Mouse (Mus musculus) liver, adult 10 weeks (tissue): Measurements from ENCODE around the gene Lrrc74b. TPM values are rescaled to one million over a fixed set of nuclear protein-coding genes. Genes with fewer than 3 reads are reported as not detected.

Experiments
- polyA plus RNA-seq: library from polyadenylated mRNA; stranded (reverse); fragments of 350-450 nt; fragmentation: Illumina TruSeq; extraction: RNeasy Lipid Tissue Mini Kit (QIAGEN cat#74804); gene quantifications from one replicate; pipeline ENCODE4 v1.2.3, GENCODE M21; 2014; ENCODE audit warnings: low read depth, low replicate concordance

Gene Lrrc74b
- not detected for polyA plus RNA-seq

GRCm38 (mm10) chr16:17561128-17561750 is at the start of gene Lrrc74b:
Gene Lrrc74b, minus strand, starts transcription at chr16:17561247.

GRCm38 (mm10) chr16:17583064-17583463 is 22.0 kb upstream of the Lrrc74b start, which contains the start of gene Slc7a4:
Gene Slc7a4, minus strand, starts transcription at chr16:17583214.

GRCm38 (mm10) chr16:17561751-17562208 is 733 bp upstream of the Lrrc74b start, which contains the start of gene P2rx6:
Gene P2rx6, plus strand, starts transcription at chr16:17561885.

GRCm38 (mm10) chr16:17530640-17531288 is 30.3 kb downstream of the Lrrc74b start, which contains the start of gene Thap7:
Gene Thap7, minus strand, starts transcription at chr16:17531136.

GRCm38 (mm10) chr16:17508546-17509239 is 52.4 kb downstream of the Lrrc74b start, which contains the start of gene Lztr1:
Gene Lztr1, plus strand, starts transcription at chr16:17508688.

Other genes with a start within 250 kb of the Lrrc74b start
- 698 TPM for gene Serpind1, start 229.9 kb downstream of the Lrrc74b start, polyA plus RNA-seq
- 37.9 TPM for gene Snap29, start 155.3 kb downstream of the Lrrc74b start, polyA plus RNA-seq
- gene Pi4ka, start 154.9 kb downstream of the Lrrc74b start, polyA plus RNA-seq, result 7.7 TPM
- gene Crkl, start 109.3 kb downstream of the Lrrc74b start, polyA plus RNA-seq, result 16.2 TPM
- 0.13 TPM for gene Aifm3, start 71.6 kb downstream of the Lrrc74b start, polyA plus RNA-seq
- 12.4 TPM for gene Lztr1, start 52.6 kb downstream of the Lrrc74b start, polyA plus RNA-seq
- gene Thap7, start 30.1 kb downstream of the Lrrc74b start, polyA plus RNA-seq, result 1.5 TPM
- gene P2rx6, start 638 bp upstream of the Lrrc74b start, polyA plus RNA-seq, result not detected
- gene Slc7a4, start 22.0 kb upstream of the Lrrc74b start, polyA plus RNA-seq, result not detected
- 7.4 TPM for gene Smpd4, start 58.1 kb upstream of the Lrrc74b start, polyA plus RNA-seq
- gene Ccdc74a, start 85.2 kb upstream of the Lrrc74b start, polyA plus RNA-seq, result not detected
- 6.3 TPM for gene Med15, start 171.6 kb upstream of the Lrrc74b start, polyA plus RNA-seq
- 3.8 TPM for gene Klhl22, start 198.4 kb upstream of the Lrrc74b start, polyA plus RNA-seq
- not detected for gene Scarf2, start 236.0 kb upstream of the Lrrc74b start, polyA plus RNA-seq